In genomic region chr13:37944306-37944705, GRCm38 (mm10) we compare ENCODE assay signal across 8 mouse cellular contexts. TPM values are rescaled to one million over a fixed set of nuclear protein-coding genes. Genes with fewer than 3 reads are reported as not detected.
DNase-seq lines count a peak whose midpoint lies in the region; ATAC-seq lines count a peak whose summit lies in the region.

No protein-coding gene starts in this region.

- peak; percentile 69 for DNase-seq in heart, adult 8-10 months (ENCODE audit: low spot score)
- no peak for DNase-seq in heart, postnatal 14 days
- DNase-seq in CD4-positive, CD25-positive, alpha-beta regulatory T cell, adult 2 months (ENCODE audit: low read depth, low spot score): peak; percentile 47
- DNase-seq in kidney, postnatal 36 days: peak; percentile 65 to 77
- DNase-seq in urinary bladder, postnatal 4 days (ENCODE audit: low spot score in 2 of 2): no peak
- DNase-seq in frontal cortex, postnatal 36 days (ENCODE audit: low spot score in 2 of 2): no peak
- no peak for DNase-seq in left cerebral cortex, adult 18-20 months (ENCODE audit: low spot score in 2 of 2)

- intact Hi-C loops in heart, postnatal 14 days (cut with DNase I): loop anchor here (1.0 to 5.0 kb wide), 5 partner anchors 117 to 511 kb away; no protein-coding TSS in a partner anchor

- peak; percentile 50 for ATAC-seq in common myeloid progenitor, adult 5-6 weeks (replicated peaks; ENCODE audit: low read depth, poor library complexity, severe bottlenecking)

RNA-seq across cellular contexts. Expression of gene Ssr1, which starts 49.7 kb away (rescaled TPM):
- 10 to 100 TPM; 36.3 to 44.8 (median 42.9) TPM for total RNA-seq in heart, adult 8-10 months (2022)
- total RNA-seq in heart, postnatal 14 days (2021): 10 to 100 TPM; 46.5 to 52.1 TPM
- total RNA-seq in common myeloid progenitor, adult 5-6 weeks (2017): 123 and 138 TPM in 2 replicates
- 10 to 100 TPM; 83.1 to 98.6 TPM for total RNA-seq in left cerebral cortex, adult 18-20 months (2021)

Comparison
In these comparisons a context has a peak if more than half of its experiments do, and no peak if none do; other contexts are left out.
1. DNase-seq: peak in heart, adult 8-10 months (single experiment), CD4-positive, CD25-positive, alpha-beta regulatory T cell, adult 2 months (single experiment) and kidney, postnatal 36 days (2 of 2); none in heart, postnatal 14 days (0 of 2), urinary bladder, postnatal 4 days (0 of 2), frontal cortex, postnatal 36 days (0 of 2) and left cerebral cortex, adult 18-20 months (0 of 2).